Mouse (Mus musculus) midbrain, postnatal 0 days (tissue): ENCODE measurements at regions not wholly inside any gene's neighbourhood (a gene's known extent, or its start where the extent isn't known, plus 50 kb on each side); places are given as distances from the start of the nearest gene placed in this dataset.

Experiments used
- ATAC-seq: fragments of 200-750 bp; cut with Nextera tagmentation; 2 replicates; pipeline ENCODE4 v1.8.0; 2017; ENCODE audit warnings: moderate number of reproducible peaks, mild to moderate bottlenecking, moderate TSS enrichment, moderate library complexity; ENCODE audit not compliant: low FRiP score
- DNase-seq: peaks from one replicate; pipeline ENCODE4 v3.0.0-alpha.2; 2015; ENCODE audit warnings: low spot score
- H3K27ac ChIP-seq: fragments of 300-500 bp; sonication (generic); 2 replicates; pipeline ENCODE4 v1.5.1; 2014; ENCODE audit warnings: low read depth, mild to moderate bottlenecking, low read length, mixed read lengths
- H3K27me3 ChIP-seq: fragments of 300-500 bp; sonication (generic); 2 replicates; pipeline ENCODE4 v1.6.1; 2014; ENCODE audit warnings: low read length, control low read depth, mixed read lengths; ENCODE audit not compliant: insufficient read depth
- H3K36me3 ChIP-seq: fragments of 300-500 bp; sonication (generic); 2 replicates; pipeline ENCODE4 v1.6.1; 2014; ENCODE audit warnings: low read length, control low read depth, mixed read lengths; ENCODE audit not compliant: insufficient read depth
- H3K4me1 ChIP-seq: fragments of 300-500 bp; sonication (generic); 2 replicates; pipeline ENCODE4 v1.6.1; 2014; ENCODE audit warnings: mild to moderate bottlenecking, control low read depth, antibody characterized with exemption, low read length, mixed read lengths; ENCODE audit not compliant: insufficient read depth
- H3K4me2 ChIP-seq: fragments of 300-500 bp; sonication (generic); 2 replicates; pipeline ENCODE4 v1.6.1; 2014; ENCODE audit warnings: low read depth, mild to moderate bottlenecking, low read length, mixed read lengths; ENCODE audit not compliant: poor library complexity, severe bottlenecking
- H3K4me3 ChIP-seq: fragments of 300-500 bp; sonication (generic); 2 replicates; pipeline ENCODE4 v1.5.1; 2014; ENCODE audit warnings: low read depth, mild to moderate bottlenecking, low read length, moderate library complexity
- H3K9ac ChIP-seq: fragments of 300-500 bp; sonication (generic); replicated peaks from 2 replicates; pipeline ENCODE4 v1.6.1; 2014; ENCODE audit warnings: mild to moderate bottlenecking, low read length, moderate library complexity, mixed read lengths; ENCODE audit not compliant: poor library complexity, severe bottlenecking
- H3K9me3 ChIP-seq: fragments of 300-500 bp; sonication (generic); 2 replicates; pipeline ENCODE4 v1.6.1; 2016; ENCODE audit warnings: low read length, control low read depth
- CTCF ChIP-seq: IDR thresholded peaks from 2 replicates; pipeline ENCODE4 v1.5.1; 2016; ENCODE audit warnings: antibody characterized with exemption, mild to moderate bottlenecking
- WGBS: fragments of 180-500 bp; shearing (Covaris S2); extraction: QIAGEN DNeasy Blood & Tissue Kit; methylation state at CpG from one replicate; pipeline ENCODE4 v1.1.7; 2014; 5-methylcytosine and 5-hydroxymethylcytosine counted together

- Histone ChIP-seq H3K4me3 (no peak overlapping the region), H3K4me1 (no peaks in the 10 kb centered on the region), H3K9me3 (no peaks in the 10 kb centered on the region), H3K27ac (no peak overlapping the region), H3K27me3 (no peaks in the 10 kb centered on the region), H3K4me2 (no peak overlapping the region), H3K9ac (no peak overlapping the region), H3K36me3 (no peaks in the 10 kb centered on the region)
- no peak for DNase-seq
- WGBS, result 74% methylated on average over 2 of the region's 2 CpGs
- no peak for ATAC-seq
- no peak for TF ChIP-seq CTCF
Observed at GRCm38 (mm10) chr15:36931460-36931859, 76.1 kb downstream of the Zfp706 start.

- no peaks in the 10 kb centered on the region for H3K9me3 ChIP-seq
- H3K27me3 ChIP-seq, result no peaks in the 10 kb centered on the region
Observed at GRCm38 (mm10) chr15:36930433-36930832, 77.1 kb downstream of the Zfp706 start.

GRCm38 (mm10) chr15:36929786-36930185, 77.8 kb downstream of the Zfp706 start:
- no peak for TF ChIP-seq CTCF

More at GRCm38 (mm10) chr15:36930433-36930832, 77.1 kb downstream of the Zfp706 start:
- Histone ChIP-seq H3K4me2 (no peak overlapping the region), H3K27ac (no peak overlapping the region), H3K4me1 (no peaks in the 10 kb centered on the region), H3K9ac (no peak overlapping the region), H3K4me3 (no peak overlapping the region), H3K36me3 (no peaks in the 10 kb centered on the region)
- WGBS, result 81% methylated on average over 6 of the region's 6 CpGs
- ATAC-seq (no peak), DNase-seq (no peak)
- no peak for TF ChIP-seq CTCF

GRCm38 (mm10) chr15:36929088-36929487, 78.5 kb downstream of the Zfp706 start:
- ATAC-seq (no peak), DNase-seq (no peak)
- Histone ChIP-seq H3K4me3 (no peak overlapping the region), H3K27me3 (no peaks in the 10 kb centered on the region), H3K9me3 (no peaks in the 10 kb centered on the region), H3K27ac (no peak overlapping the region), H3K36me3 (no peaks in the 10 kb centered on the region), H3K9ac (no peak overlapping the region), H3K4me2 (no peak overlapping the region), H3K4me1 (no peaks in the 10 kb centered on the region)
- WGBS, result 95% methylated on average over 3 of the region's 3 CpGs
- no peak for TF ChIP-seq CTCF

More at GRCm38 (mm10) chr15:36929786-36930185, 77.8 kb downstream of the Zfp706 start:
- Histone ChIP-seq H3K9ac (no peak overlapping the region), H3K4me1 (no peaks in the 10 kb centered on the region), H3K36me3 (no peaks in the 10 kb centered on the region), H3K9me3 (no peaks in the 10 kb centered on the region), H3K4me2 (no peak overlapping the region), H3K27me3 (no peaks in the 10 kb centered on the region), H3K4me3 (no peak overlapping the region), H3K27ac (no peak overlapping the region)
- no peak for DNase-seq
- 66% methylated on average over 2 of the region's 2 CpGs for WGBS
- no peak for ATAC-seq

GRCm38 (mm10) chr15:36928678-36929077, 78.9 kb downstream of the Zfp706 start:
- Histone ChIP-seq H3K27ac (no peak overlapping the region), H3K4me2 (no peak overlapping the region), H3K9ac (no peak overlapping the region), H3K27me3 (no peaks in the 10 kb centered on the region), H3K9me3 (no peaks in the 10 kb centered on the region), H3K4me1 (no peaks in the 10 kb centered on the region), H3K4me3 (no peak overlapping the region), H3K36me3 (no peaks in the 10 kb centered on the region)
- ATAC-seq (no peak), DNase-seq (no peak)
- TF ChIP-seq CTCF, result no peak
- 92% methylated on average over 4 of the region's 4 CpGs for WGBS

- ATAC-seq, result no peak
- no peak for DNase-seq
- no peak overlapping the region for H3K4me2 ChIP-seq
- H3K9ac ChIP-seq, result no peak overlapping the region
- H3K36me3 ChIP-seq, result no peaks in the 10 kb centered on the region
- no peaks in the 10 kb centered on the region for H3K9me3 ChIP-seq
- WGBS, result 69% methylated on average over 5 of the region's 5 CpGs
- H3K27ac ChIP-seq, result no peak overlapping the region
- no peak overlapping the region for H3K4me3 ChIP-seq
- TF ChIP-seq CTCF, result no peak
- no peaks in the 10 kb centered on the region for H3K27me3 ChIP-seq
- no peaks in the 10 kb centered on the region for H3K4me1 ChIP-seq
Observed at GRCm38 (mm10) chr15:36927436-36927835, 80.1 kb downstream of the Zfp706 start.
